Mouse (Mus musculus) bone marrow, adult 2 months (tissue): ENCODE measurements around the gene Eml2.

Source experiments
- CTCF ChIP-seq: fragments of 200-500 bp; IDR thresholded peaks from 2 replicates; pipeline ENCODE4 v1.5.1; 2011; ENCODE audit warnings: low read length, control low read depth; ENCODE audit not compliant: control insufficient read depth, insufficient read depth
- POLR2A ChIP-seq: fragments of 200-500 bp; IDR thresholded peaks from 2 replicates; pipeline ENCODE4 v1.6.1; 2011; ENCODE audit warnings: low read depth, mild to moderate bottlenecking, control low read depth, low read length, borderline replicate concordance; ENCODE audit not compliant: control insufficient read depth

DNA sequence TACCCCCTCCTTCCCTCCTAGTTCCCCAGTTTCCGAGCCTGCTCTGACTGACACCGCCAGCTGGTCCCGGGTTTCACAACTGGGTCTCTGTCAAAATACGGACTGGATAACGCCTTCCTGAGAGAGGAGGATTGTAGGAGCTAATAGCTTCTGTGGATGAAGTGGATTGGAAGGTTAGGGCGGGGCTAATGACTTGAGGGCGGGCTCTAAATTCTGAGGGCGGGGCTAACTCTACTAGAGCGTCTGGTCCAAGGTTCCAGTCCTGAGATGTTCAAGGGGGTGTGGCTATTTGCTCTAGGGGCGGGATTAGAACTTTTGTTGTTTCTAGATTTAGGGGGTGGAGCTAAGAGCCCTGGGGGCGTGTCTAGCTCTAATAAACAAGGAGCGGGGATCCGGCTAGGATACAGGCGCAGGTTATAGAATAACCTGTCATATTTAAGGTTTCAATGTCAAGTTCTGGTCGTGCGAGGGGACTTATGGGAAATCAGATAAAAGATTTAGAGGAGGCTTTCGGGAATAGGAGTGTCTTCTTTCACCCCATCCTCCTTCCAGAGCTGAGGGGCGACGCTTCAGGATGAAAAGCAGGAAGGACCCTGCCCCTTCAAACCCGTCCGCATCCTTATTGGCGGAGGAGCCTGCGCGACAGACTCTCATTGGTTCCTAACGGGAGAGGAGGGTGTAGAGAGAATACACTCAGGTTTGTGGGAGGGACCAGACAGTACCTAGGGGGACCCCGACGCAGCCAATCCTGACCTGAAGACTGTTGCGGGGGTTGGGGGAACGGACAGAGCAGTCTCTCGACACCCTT is at the start of gene Eml2:
- TF ChIP-seq CTCF (no peak), POLR2A (no peak)
